Mouse (Mus musculus) embryo, embryonic 10.5 days (tissue): ENCODE data around the gene Siae.

Source experiments
- DNase-seq: peaks from one replicate; pipeline ENCODE4 v3.0.0-alpha.2; 2015; ENCODE audit warnings: low spot score

Gene Siae

GRCm38 (mm10) chr9:37540701-37541575 lies 14.6 kb upstream of the Siae start:
- no peak for DNase-seq

- DNase-seq, result no peak
Observed at GRCm38 (mm10) chr9:37541851-37542642, 13.5 kb upstream of the Siae start.

- no peak for DNase-seq
Observed at GRCm38 (mm10) chr9:37543869-37544440, 11.5 kb upstream of the Siae start.

- DNase-seq, result peak; percentile 68
Observed at GRCm38 (mm10) chr9:37544447-37545165, 10.9 kb upstream of the Siae start.

GRCm38 (mm10) chr9:37545166-37545610 lies 10.3 kb upstream of the Siae start:
- peak; percentile 17 for DNase-seq

GRCm38 (mm10) chr9:37545847-37546452 lies 9.5 kb upstream of the Siae start:
- no peak for DNase-seq

GRCm38 (mm10) chr9:37546889-37547288 lies 8.6 kb upstream of the Siae start:
- no peak for DNase-seq

GRCm38 (mm10) chr9:37550435-37550834 lies 5.1 kb upstream of the Siae start:
- DNase-seq, result no peak

- peak; percentile 18 for DNase-seq
Observed at GRCm38 (mm10) chr9:37551751-37552531, 3.6 kb upstream of the Siae start.

- DNase-seq, result peak; percentile 92
Observed at GRCm38 (mm10) chr9:37552536-37553293, 2.8 kb upstream of the Siae start, which contains the start of gene Nrgn. Gene Nrgn, minus strand, starts transcription at chr9:37552904.

GRCm38 (mm10) chr9:37554279-37554678 lies 1.2 kb upstream of the Siae start:
- DNase-seq, result no peak

- no peak for DNase-seq
Observed at GRCm38 (mm10) chr9:37556366-37556765, 868 bp downstream of the Siae start.

- DNase-seq, result no peak
Observed at GRCm38 (mm10) chr9:37560617-37561016, 5.1 kb downstream of the Siae start.

- no peak for DNase-seq
Observed at GRCm38 (mm10) chr9:37563805-37564204, 8.3 kb downstream of the Siae start.

GRCm38 (mm10) chr9:37567019-37567418 lies 11.5 kb downstream of the Siae start:
- no peak for DNase-seq

GRCm38 (mm10) chr9:37567454-37567853 lies 12.0 kb downstream of the Siae start:
- no peak for DNase-seq

GRCm38 (mm10) chr9:37567892-37568604 lies 12.6 kb downstream of the Siae start:
- DNase-seq, result no peak

- no peak for DNase-seq
Observed at GRCm38 (mm10) chr9:37568605-37569214, 13.2 kb downstream of the Siae start.
